Mouse (Mus musculus): ENCODE measurements around the gene Rho. TPM values are rescaled to one million over a fixed set of nuclear protein-coding genes. Genes with fewer than 3 reads are reported as not detected.

Gene Rho
- polyA plus RNA-seq, 1 experiment = 0.19 TPM

- H3K79me2 ChIP-seq (ENCODE audit: control insufficient read depth, insufficient read depth) = no peaks in the 10 kb centered on the region
- no peaks in the 10 kb centered on the region for H3K36me3 ChIP-seq (ENCODE audit: control insufficient read depth, insufficient read depth)
- H3K4me3 ChIP-seq = no peak overlapping the region
- H3K4me2 ChIP-seq (ENCODE audit: low read depth) = no peak overlapping the region
- no peak for TF ChIP-seq MYOD1 (IDR thresholded peaks at IDR 0.05; ENCODE audit: control insufficient read depth in 1 of 3, insufficient read length in 2 of 3, low read depth in 2 of 3)
- TF ChIP-seq E2F4 (IDR thresholded peaks at IDR 0.05; ENCODE audit: insufficient read depth) = no peak
- TF ChIP-seq CEBPB (IDR thresholded peaks at IDR 0.05; ENCODE audit: insufficient read depth, poor library complexity, severe bottlenecking) = no peak
- no peak for TF ChIP-seq MYOG (IDR thresholded peaks at IDR 0.05; ENCODE audit: control insufficient read depth in 1 of 3, insufficient read depth in 1 of 3, insufficient read length in 2 of 3, low read depth in 2 of 3)
- TF ChIP-seq TCF12 (IDR thresholded peaks at IDR 0.05; ENCODE audit: insufficient read depth, poor library complexity, severe bottlenecking) = no peak
- TF ChIP-seq MAX (IDR thresholded peaks at IDR 0.05; ENCODE audit: low read depth) = no peak
- TF ChIP-seq TCF3 (IDR thresholded peaks at IDR 0.05; ENCODE audit: insufficient read length, low read depth) = no peak
- no peak for TF ChIP-seq POLR2A (IDR thresholded peaks at IDR 0.05; ENCODE audit: insufficient read length, low read depth)
- no peak for TF ChIP-seq POLR2AphosphoS2 (IDR thresholded peaks at IDR 0.05; ENCODE audit: insufficient read length, low read depth)
- TF ChIP-seq USF1 (IDR thresholded peaks at IDR 0.05; ENCODE audit: low read depth) = no peak
- TF ChIP-seq SRF (IDR thresholded peaks at IDR 0.05; ENCODE audit: control insufficient read depth, insufficient read length, low read depth) = no peak
- TF ChIP-seq REST (IDR thresholded peaks at IDR 0.05; ENCODE audit: insufficient read depth, insufficient read length) = no peak
- no peaks in the 10 kb centered on the region for H3K27me3 ChIP-seq (ENCODE audit: control insufficient read depth, insufficient read depth, insufficient read length)
- H3ac ChIP-seq (ENCODE audit: control insufficient read depth, insufficient read length) = no peak overlapping the region
Measured at GRCm38 (mm10) chr6:115916611-115917010, 14.9 kb upstream of the Rho start.

DNA sequence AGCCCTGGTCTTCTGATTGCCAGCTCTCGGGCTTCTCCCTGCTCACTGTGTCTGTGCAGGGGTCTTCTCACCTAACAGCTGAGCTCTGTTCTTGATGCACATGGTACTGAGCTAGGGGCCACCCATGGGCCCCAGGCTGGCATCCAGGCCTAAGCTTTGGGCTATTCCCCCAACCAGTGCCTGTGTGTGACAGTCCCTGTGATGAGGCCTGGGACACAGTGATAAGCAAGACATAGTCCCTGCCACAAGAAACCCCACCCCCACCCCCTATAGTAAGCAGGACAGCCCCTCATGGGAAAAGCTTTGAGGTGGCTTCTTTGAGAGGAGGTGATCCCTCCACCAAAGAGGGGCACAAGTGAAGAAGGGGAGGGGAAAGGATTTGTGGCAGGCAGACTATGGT is 12.9 kb upstream of the Rho start:
- H3K4me2 ChIP-seq (ENCODE audit: low read depth) = no peak overlapping the region
- H3ac ChIP-seq (ENCODE audit: control insufficient read depth, insufficient read length) = no peak overlapping the region
- H3K36me3 ChIP-seq (ENCODE audit: control insufficient read depth, insufficient read depth) = no peaks in the 10 kb centered on the region
- no peak overlapping the region for H3K4me3 ChIP-seq
- H3K79me2 ChIP-seq (ENCODE audit: control insufficient read depth, insufficient read depth) = no peaks in the 10 kb centered on the region
- TF ChIP-seq TCF12 (IDR thresholded peaks at IDR 0.05; ENCODE audit: insufficient read depth, poor library complexity, severe bottlenecking) (no peak), MYOD1 (IDR thresholded peaks at IDR 0.05; ENCODE audit: control insufficient read depth in 1 of 3, insufficient read length in 2 of 3, low read depth in 2 of 3) (no peak), POLR2A (IDR thresholded peaks at IDR 0.05; ENCODE audit: insufficient read length, low read depth) (no peak), USF1 (IDR thresholded peaks at IDR 0.05; ENCODE audit: low read depth) (no peak), REST (IDR thresholded peaks at IDR 0.05; ENCODE audit: insufficient read depth, insufficient read length) (no peak), SRF (IDR thresholded peaks at IDR 0.05; ENCODE audit: control insufficient read depth, insufficient read length, low read depth) (no peak)
- no peaks in the 10 kb centered on the region for H3K27me3 ChIP-seq (ENCODE audit: control insufficient read depth, insufficient read depth, insufficient read length)

- Histone ChIP-seq H3K4me3 (no peak overlapping the region), H3K4me2 (ENCODE audit: low read depth) (no peak overlapping the region), H3ac (ENCODE audit: control insufficient read depth, insufficient read length) (no peak overlapping the region), H3K36me3 (ENCODE audit: control insufficient read depth, insufficient read depth) (no peaks in the 10 kb centered on the region), H3K27me3 (ENCODE audit: control insufficient read depth, insufficient read depth, insufficient read length) (no peaks in the 10 kb centered on the region), H3K79me2 (ENCODE audit: control insufficient read depth, insufficient read depth) (no peaks in the 10 kb centered on the region)
- TF ChIP-seq POLR2A (IDR thresholded peaks at IDR 0.05; ENCODE audit: insufficient read length, low read depth) = no peak
- no peak for TF ChIP-seq POLR2AphosphoS2 (IDR thresholded peaks at IDR 0.05; ENCODE audit: insufficient read length, low read depth)
- TF ChIP-seq MAX (IDR thresholded peaks at IDR 0.05; ENCODE audit: low read depth) = no peak
- no peak for TF ChIP-seq E2F4 (IDR thresholded peaks at IDR 0.05; ENCODE audit: insufficient read depth)
- TF ChIP-seq REST (IDR thresholded peaks at IDR 0.05; ENCODE audit: insufficient read depth, insufficient read length) = no peak
- no peak for TF ChIP-seq CEBPB (IDR thresholded peaks at IDR 0.05; ENCODE audit: insufficient read depth, poor library complexity, severe bottlenecking)
- TF ChIP-seq USF1 (IDR thresholded peaks at IDR 0.05; ENCODE audit: low read depth) = no peak
- no peak for TF ChIP-seq SRF (IDR thresholded peaks at IDR 0.05; ENCODE audit: control insufficient read depth, insufficient read length, low read depth)
- TF ChIP-seq TCF12 (IDR thresholded peaks at IDR 0.05; ENCODE audit: insufficient read depth, poor library complexity, severe bottlenecking) = no peak
- TF ChIP-seq MYOD1 (IDR thresholded peaks at IDR 0.05; ENCODE audit: control insufficient read depth in 1 of 3, insufficient read length in 2 of 3, low read depth in 2 of 3) = no peak
- TF ChIP-seq TCF3 (IDR thresholded peaks at IDR 0.05; ENCODE audit: insufficient read length, low read depth) = no peak
- TF ChIP-seq MYOG (IDR thresholded peaks at IDR 0.05; ENCODE audit: control insufficient read depth in 1 of 3, insufficient read depth in 1 of 3, insufficient read length in 2 of 3, low read depth in 2 of 3) = no peak
Measured at GRCm38 (mm10) chr6:115919876-115920275, 11.7 kb upstream of the Rho start.

DNA sequence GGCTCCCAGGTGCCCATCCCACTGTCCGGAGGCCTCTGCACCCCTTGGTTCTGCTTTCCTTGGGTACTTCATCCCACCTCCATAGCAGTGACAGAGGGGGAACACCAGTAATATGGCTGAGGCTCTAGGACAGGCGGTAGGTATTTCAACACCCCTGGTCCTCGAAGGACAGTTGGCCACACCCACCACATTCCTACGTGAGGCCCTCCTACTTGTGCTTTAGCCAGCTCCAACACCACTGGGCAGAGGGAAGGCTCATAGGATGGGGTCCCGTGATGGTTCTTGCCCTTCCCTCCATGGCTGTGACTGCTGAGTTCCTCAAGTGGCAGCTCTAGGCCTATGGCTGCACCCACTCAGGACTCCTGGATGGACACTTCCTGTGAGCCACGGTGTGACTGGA is 6.7 kb upstream of the Rho start:
- H3K4me2 ChIP-seq (ENCODE audit: low read depth) = no peak overlapping the region
- H3K4me3 ChIP-seq = no peak overlapping the region
- TF ChIP-seq TCF3 (IDR thresholded peaks at IDR 0.05; ENCODE audit: insufficient read length, low read depth) = no peak
- no peak overlapping the region for H3ac ChIP-seq (ENCODE audit: control insufficient read depth, insufficient read length)
- no peaks in the 10 kb centered on the region for H3K27me3 ChIP-seq (ENCODE audit: control insufficient read depth, insufficient read depth, insufficient read length)
- H3K36me3 ChIP-seq (ENCODE audit: control insufficient read depth, insufficient read depth) = no peaks in the 10 kb centered on the region
- no peaks in the 10 kb centered on the region for H3K79me2 ChIP-seq (ENCODE audit: control insufficient read depth, insufficient read depth)

DNA sequence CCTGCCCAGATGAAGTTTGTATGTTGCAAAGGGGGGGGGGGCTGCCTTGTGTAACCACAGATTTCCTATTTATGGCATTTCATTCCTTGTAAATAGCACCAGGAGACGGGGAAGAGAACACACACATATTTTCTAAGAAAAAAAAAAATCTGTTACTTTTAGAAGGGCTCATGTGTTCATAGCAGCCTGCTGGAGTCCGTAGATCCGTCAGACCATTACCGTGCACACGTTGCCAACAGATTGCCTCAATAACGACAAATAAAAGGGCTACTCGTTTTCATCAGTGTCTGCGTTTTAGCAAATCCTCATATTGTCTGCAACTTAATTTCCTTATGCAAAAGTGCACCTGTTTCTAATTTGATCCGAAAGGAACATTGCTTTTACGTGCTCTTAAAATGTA is 5.1 kb upstream of the Rho start:
- Histone ChIP-seq H3K4me2 (ENCODE audit: low read depth) (no peak overlapping the region), H3K4me3 (no peak overlapping the region), H3K27me3 (ENCODE audit: control insufficient read depth, insufficient read depth, insufficient read length) (no peaks in the 10 kb centered on the region), H3K36me3 (ENCODE audit: control insufficient read depth, insufficient read depth) (no peaks in the 10 kb centered on the region), H3K79me2 (ENCODE audit: control insufficient read depth, insufficient read depth) (no peaks in the 10 kb centered on the region), H3ac (ENCODE audit: control insufficient read depth, insufficient read length) (no peak overlapping the region)
- TF ChIP-seq MAX (IDR thresholded peaks at IDR 0.05; ENCODE audit: low read depth) = no peak
- no peak for TF ChIP-seq TCF3 (IDR thresholded peaks at IDR 0.05; ENCODE audit: insufficient read length, low read depth)
- TF ChIP-seq POLR2AphosphoS2 (IDR thresholded peaks at IDR 0.05; ENCODE audit: insufficient read length, low read depth) = no peak
- TF ChIP-seq E2F4 (IDR thresholded peaks at IDR 0.05; ENCODE audit: insufficient read depth) = no peak
- TF ChIP-seq CEBPB (IDR thresholded peaks at IDR 0.05; ENCODE audit: insufficient read depth, poor library complexity, severe bottlenecking) = no peak
- no peak for TF ChIP-seq TCF12 (IDR thresholded peaks at IDR 0.05; ENCODE audit: insufficient read depth, poor library complexity, severe bottlenecking)
- TF ChIP-seq MYOD1 (IDR thresholded peaks at IDR 0.05; ENCODE audit: control insufficient read depth in 1 of 3, insufficient read length in 2 of 3, low read depth in 2 of 3) = no peak
- TF ChIP-seq REST (IDR thresholded peaks at IDR 0.05; ENCODE audit: insufficient read depth, insufficient read length) = no peak
- no peak for TF ChIP-seq USF1 (IDR thresholded peaks at IDR 0.05; ENCODE audit: low read depth)
- TF ChIP-seq MYOG (IDR thresholded peaks at IDR 0.05; ENCODE audit: control insufficient read depth in 1 of 3, insufficient read depth in 1 of 3, insufficient read length in 2 of 3, low read depth in 2 of 3) = no peak
- TF ChIP-seq SRF (IDR thresholded peaks at IDR 0.05; ENCODE audit: control insufficient read depth, insufficient read length, low read depth) = no peak
- no peak for TF ChIP-seq POLR2A (IDR thresholded peaks at IDR 0.05; ENCODE audit: insufficient read length, low read depth)
